Mouse (Mus musculus) heart, embryonic 14.5 days (tissue): ENCODE measurements at regions not wholly inside any gene's neighbourhood (a gene's known extent, or its start where the extent isn't known, plus 50 kb on each side); places are given as distances from the start of the nearest gene placed in this dataset.

Experiments used
- ATAC-seq: fragments of 200-750 bp; cut with Nextera tagmentation; 2 replicates; pipeline ENCODE4 v1.8.0; 2017; ENCODE audit warnings: low read depth, moderate TSS enrichment; ENCODE audit not compliant: insufficient number of reproducible peaks, insufficient read depth, low FRiP score
- H3K27ac ChIP-seq, 2 experiments: fragments of 200-500 bp in 1 of 2; fragments of 300-500 bp in 1 of 2; sonication (generic) in 1 of 2; replicated peaks in 1 of 2; 2 replicates each; pipeline ENCODE4 v1.5.1; 2012 to 2014; ENCODE audit warnings: low read depth in 2 of 2, low read length in 2 of 2, control low read depth in 1 of 2, mild to moderate bottlenecking in 1 of 2, mixed read lengths in 1 of 2; ENCODE audit not compliant: control insufficient read depth in 1 of 2, insufficient read depth in 1 of 2
- H3K27me3 ChIP-seq: fragments of 300-500 bp; sonication (generic); 2 replicates; pipeline ENCODE4 v1.6.1; 2014; ENCODE audit warnings: mild to moderate bottlenecking, low read length, control low read depth; ENCODE audit not compliant: control insufficient read depth, insufficient read depth
- H3K36me3 ChIP-seq: fragments of 300-500 bp; sonication (generic); 2 replicates; pipeline ENCODE4 v1.6.1; 2014; ENCODE audit warnings: mild to moderate bottlenecking, control low read depth, low read length, mixed read lengths; ENCODE audit not compliant: control insufficient read depth, insufficient read depth
- H3K4me1 ChIP-seq, 2 experiments: fragments of 200-500 bp in 1 of 2; fragments of 300-500 bp in 1 of 2; sonication (generic) in 1 of 2; 2 replicates each; pipeline ENCODE4 v1.6.1; 2012 to 2014; ENCODE audit warnings: low read length in 2 of 2, control low read depth in 1 of 2, mixed read lengths in 1 of 2; ENCODE audit not compliant: control insufficient read depth in 2 of 2, insufficient read depth in 2 of 2
- H3K4me2 ChIP-seq: fragments of 300-500 bp; sonication (generic); 2 replicates; pipeline ENCODE4 v1.6.1; 2014; ENCODE audit warnings: mild to moderate bottlenecking, low read length
- H3K4me3 ChIP-seq, 2 experiments: fragments of 200-500 bp in 1 of 2; fragments of 300-500 bp in 1 of 2; sonication (generic) in 1 of 2; 2 replicates each; pipeline ENCODE4 v1.5.1; 2012 to 2014; ENCODE audit warnings: low read length in 2 of 2, mild to moderate bottlenecking in 2 of 2, control low read depth in 1 of 2, low read depth in 1 of 2, moderate library complexity in 1 of 2; ENCODE audit not compliant: control insufficient read depth in 1 of 2, insufficient read depth in 1 of 2
- H3K9ac ChIP-seq: fragments of 300-500 bp; sonication (generic); 2 replicates; pipeline ENCODE4 v1.6.1; 2014; ENCODE audit warnings: mild to moderate bottlenecking, low read length
- H3K9me3 ChIP-seq: fragments of 300-500 bp; sonication (generic); 2 replicates; pipeline ENCODE4 v1.6.1; 2016; ENCODE audit warnings: low read length, control low read depth; ENCODE audit not compliant: control insufficient read depth
- WGBS: fragments of 180-500 bp; shearing (Covaris S2); extraction: QIAGEN DNeasy Blood & Tissue Kit; methylation state at CpG from one replicate; pipeline ENCODE4 v1.1.7; 2014; 5-methylcytosine and 5-hydroxymethylcytosine counted together

DNA sequence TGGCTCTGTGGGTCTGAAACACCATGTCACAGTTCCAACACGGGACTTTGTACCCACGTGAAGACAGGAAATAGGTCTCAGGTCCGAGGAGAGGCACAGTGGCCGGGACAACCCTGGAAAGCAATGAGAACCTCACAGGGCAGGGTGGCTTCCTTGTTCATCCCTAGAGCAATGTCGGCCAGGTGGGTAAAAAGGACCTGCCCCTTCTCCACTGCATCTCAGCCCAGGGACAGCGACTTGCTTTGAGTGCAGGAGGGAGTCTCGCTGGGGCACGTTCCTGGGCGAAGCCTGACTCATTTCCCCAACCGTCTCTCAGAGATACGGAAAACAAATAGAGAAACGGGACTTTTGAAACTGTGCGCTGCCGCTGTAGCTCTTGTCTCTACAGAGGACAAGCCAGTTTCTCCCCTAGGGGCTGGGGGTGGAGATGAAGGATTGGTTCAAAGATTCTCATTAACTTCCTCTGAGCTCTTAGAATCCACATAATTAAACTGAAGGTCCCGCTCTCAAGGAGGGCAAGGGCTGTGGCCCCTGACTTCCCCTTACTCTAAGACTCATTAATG is 112.1 kb downstream of the Tfap2c start:
- Histone ChIP-seq H3K9ac (no peak overlapping the region), H3K9me3 (peaks cover 7% of the 10 kb centered on the region; the same call in 1 of the 2 replicates), H3K4me3 (no peak overlapping the region), H3K4me1 (peaks cover 2 to 6% of the 10 kb centered on the region in 2 experiments; a peak in 1 of 4 replicates), H3K27ac (no peak overlapping the region), H3K4me2 (no peak overlapping the region), H3K36me3 (no peaks in the 10 kb centered on the region), H3K27me3 (peaks cover 29% of the 10 kb centered on the region)
- ATAC-seq = no peak
- WGBS = 6% methylated on average over 15 of the region's 15 CpGs

DNA sequence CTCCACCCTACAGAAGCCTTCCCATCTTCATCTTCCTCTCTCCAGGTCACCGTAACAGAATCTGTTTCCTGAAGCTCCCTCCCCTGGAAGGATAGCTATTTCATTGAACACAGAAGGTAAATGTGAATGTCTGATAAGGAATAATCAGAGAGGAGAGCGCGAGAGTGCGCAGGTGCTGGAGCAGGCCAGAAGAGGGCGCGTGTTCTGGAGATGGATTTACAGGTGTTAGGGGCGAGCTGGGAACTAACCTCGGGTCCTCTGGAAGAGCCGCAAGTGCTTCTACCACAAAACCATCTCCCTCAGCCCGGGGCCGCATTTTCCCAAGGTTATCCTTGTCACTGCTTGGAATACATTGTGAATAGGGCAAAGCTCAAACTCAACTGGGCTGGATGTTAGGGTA is 112.8 kb downstream of the Tfap2c start:
- no peak overlapping the region for H3K4me2 ChIP-seq
- peaks cover 29% of the 10 kb centered on the region for H3K27me3 ChIP-seq
- peaks cover 7% of the 10 kb centered on the region; the same call in 1 of the 2 replicates for H3K9me3 ChIP-seq
- H3K36me3 ChIP-seq = no peaks in the 10 kb centered on the region
- ATAC-seq = no peak
- no peak overlapping the region for H3K4me3 ChIP-seq
- no peak overlapping the region for H3K9ac ChIP-seq
- WGBS = 43% methylated on average over 11 of the region's 11 CpGs
- H3K4me1 ChIP-seq = peaks cover 2 to 6% of the 10 kb centered on the region in 2 experiments; a peak in 1 of 4 replicates
- H3K27ac ChIP-seq = no peak overlapping the region

DNA sequence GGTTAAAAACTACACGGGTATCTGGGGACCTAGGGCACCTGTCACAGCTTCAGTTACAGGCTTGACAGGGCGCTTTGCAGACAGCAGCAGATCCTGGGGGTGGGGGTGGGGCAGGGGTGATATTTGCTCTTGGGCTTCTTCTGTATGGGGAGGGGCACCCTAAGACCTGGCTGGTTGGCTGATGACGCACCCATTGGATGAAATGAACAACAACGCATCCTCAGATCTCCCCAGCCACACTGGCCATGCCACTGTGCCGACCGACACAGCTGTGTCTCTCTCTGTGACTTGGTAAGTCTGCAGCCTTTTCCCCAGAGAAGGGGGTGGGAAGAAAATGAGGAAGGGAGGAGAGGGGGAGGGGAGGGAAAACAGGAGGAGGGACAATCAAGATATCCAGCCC is 114.3 kb downstream of the Tfap2c start:
- H3K9me3 ChIP-seq = peaks cover 6% of the 10 kb centered on the region; the same call in 1 of the 2 replicates
- no peak overlapping the region for H3K27ac ChIP-seq
- no peaks in the 10 kb centered on the region for H3K36me3 ChIP-seq
- no peak for ATAC-seq
- H3K4me2 ChIP-seq = no peak overlapping the region; the same call in 1 of the 2 replicates
- H3K9ac ChIP-seq = no peak overlapping the region
- peaks cover 29% of the 10 kb centered on the region for H3K27me3 ChIP-seq
- H3K4me3 ChIP-seq = no peak overlapping the region
- WGBS = 16% methylated on average over 6 of the region's 6 CpGs
- H3K4me1 ChIP-seq = peaks cover 2 to 6% of the 10 kb centered on the region in 2 experiments; a peak in 1 of 4 replicates

DNA sequence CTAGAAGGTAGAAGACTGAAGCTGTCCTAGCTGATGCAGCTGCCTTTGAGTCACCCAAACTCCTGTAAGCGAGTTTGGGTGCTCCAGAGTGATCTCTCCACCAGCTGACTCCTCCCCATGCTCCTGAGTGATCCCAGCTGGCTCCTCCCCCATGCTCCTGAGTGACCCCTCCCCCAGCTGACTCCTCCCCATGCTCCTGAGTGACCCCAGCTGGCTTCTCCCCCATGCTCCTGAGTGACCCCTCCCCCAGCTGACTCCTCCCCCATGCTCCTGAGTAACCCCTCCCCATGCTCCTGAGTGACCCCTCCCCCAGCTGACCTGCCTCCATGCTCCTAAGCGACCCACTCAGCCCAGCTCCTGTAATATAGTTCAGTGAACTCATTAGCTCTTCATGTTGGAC is 123.7 kb downstream of the Tfap2c start:
- H3K9me3 ChIP-seq = no peaks in the 10 kb centered on the region
- no peak overlapping the region for H3K4me3 ChIP-seq
- H3K27me3 ChIP-seq = no peaks in the 10 kb centered on the region
- H3K27ac ChIP-seq = no peak overlapping the region
- H3K36me3 ChIP-seq = no peaks in the 10 kb centered on the region
- no peak overlapping the region for H3K4me2 ChIP-seq
- no peak overlapping the region for H3K9ac ChIP-seq
- no peaks in the 10 kb centered on the region for H3K4me1 ChIP-seq
- whole genome bisulfite sequencing = 22% methylated on average over 2 of the region's 2 CpGs
- ATAC-seq = no peak

DNA sequence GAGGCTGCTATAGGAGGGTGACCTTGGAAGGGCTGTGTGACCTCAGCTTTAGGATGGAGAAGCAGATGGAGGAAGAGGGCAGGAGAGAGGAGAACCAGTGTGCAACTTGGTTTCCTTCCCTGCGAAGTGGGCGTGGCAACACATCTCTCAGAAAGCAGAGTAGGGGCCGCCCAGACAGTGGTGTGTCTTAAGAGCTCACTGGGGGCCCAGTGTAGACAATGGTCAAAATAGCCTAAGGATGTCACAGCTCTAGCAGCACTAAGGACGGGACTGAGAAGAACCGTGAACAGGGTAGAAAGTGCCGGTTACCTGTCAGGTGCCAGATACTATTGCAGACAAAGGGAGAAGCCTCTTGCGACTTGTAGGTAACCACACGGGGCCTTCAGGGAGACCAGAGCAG is 125.2 kb downstream of the Tfap2c start:
- H3K9ac ChIP-seq = no peak overlapping the region
- no peaks in the 10 kb centered on the region for H3K4me1 ChIP-seq
- H3K27me3 ChIP-seq = no peaks in the 10 kb centered on the region
- no peak overlapping the region for H3K4me3 ChIP-seq
- no peak overlapping the region for H3K4me2 ChIP-seq
- H3K36me3 ChIP-seq = no peaks in the 10 kb centered on the region
- ATAC-seq = no peak
- WGBS = 70% methylated on average over 8 of the region's 8 CpGs
- no peaks in the 10 kb centered on the region for H3K9me3 ChIP-seq
- H3K27ac ChIP-seq = no peak overlapping the region

DNA sequence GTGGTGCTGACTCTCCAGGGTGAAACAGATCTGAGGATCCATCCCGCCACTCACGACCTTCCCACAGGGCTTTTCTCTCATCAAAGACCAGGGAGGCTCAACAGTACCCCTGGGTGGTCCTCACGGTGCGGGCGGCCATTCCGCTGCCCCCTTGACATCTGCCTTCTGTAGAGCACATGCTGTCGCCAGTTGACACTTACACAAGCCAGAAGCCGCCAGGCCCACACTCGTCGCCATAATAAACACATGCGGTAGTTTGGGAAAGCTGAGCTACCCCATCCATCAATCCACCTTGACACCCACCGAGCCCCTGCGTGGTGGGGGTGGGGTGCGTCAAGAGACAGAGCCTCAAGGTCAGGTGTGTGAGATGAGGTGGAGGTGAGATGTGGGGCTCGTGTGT is 125.7 kb downstream of the Tfap2c start:
- H3K27me3 ChIP-seq = no peaks in the 10 kb centered on the region
- H3K4me2 ChIP-seq = no peak overlapping the region
- ATAC-seq = no peak
- H3K27ac ChIP-seq = no peak overlapping the region
- no peak overlapping the region for H3K9ac ChIP-seq
- WGBS = 27% methylated on average over 14 of the region's 15 CpGs
- H3K4me3 ChIP-seq = no peak overlapping the region
- no peaks in the 10 kb centered on the region for H3K36me3 ChIP-seq
- no peaks in the 10 kb centered on the region for H3K9me3 ChIP-seq
- no peaks in the 10 kb centered on the region for H3K4me1 ChIP-seq

DNA sequence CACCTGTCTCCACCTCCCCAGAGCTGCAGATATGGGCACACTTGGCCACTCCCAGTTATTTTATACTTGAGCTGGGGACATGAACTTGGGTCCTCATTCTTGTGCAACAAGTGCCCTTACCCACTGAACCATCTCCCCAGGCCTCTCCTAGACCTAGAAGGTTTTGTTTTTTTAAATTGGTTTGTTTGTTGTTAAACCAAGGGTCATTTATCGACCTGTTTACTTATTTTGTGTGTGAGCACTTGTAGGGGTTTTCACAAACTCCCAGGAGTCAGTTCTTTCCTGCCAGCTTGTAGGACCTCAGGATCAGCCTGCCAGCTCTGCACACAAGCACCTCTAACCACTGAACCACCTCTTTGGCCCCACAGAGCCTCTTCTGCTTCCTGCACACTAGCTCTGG is 140.8 kb downstream of the Tfap2c start:
- H3K4me2 ChIP-seq = no peak overlapping the region
- H3K9ac ChIP-seq = no peak overlapping the region
- H3K4me1 ChIP-seq = no peaks in the 10 kb centered on the region
- no peak overlapping the region for H3K27ac ChIP-seq
- H3K4me3 ChIP-seq = no peak overlapping the region
- 79% methylated on average over 1 of the region's 1 CpGs for WGBS
- H3K27me3 ChIP-seq = no peaks in the 10 kb centered on the region
- no peaks in the 10 kb centered on the region for H3K36me3 ChIP-seq
- no peak for ATAC-seq
- peaks cover 3% of the 10 kb centered on the region; the same call in 1 of the 2 replicates for H3K9me3 ChIP-seq
